Mouse (Mus musculus): ENCODE results near the gene 1700028P14Rik. TPM values are rescaled to one million over a fixed set of nuclear protein-coding genes. Genes with fewer than 3 reads are reported as not detected.
"Not testable (repeated sequence)": the region's sequence is repeated elsewhere in the genome, so short reads cannot be mapped to it uniquely, and the experiment has no call there.

Gene 1700028P14Rik
- polyA plus RNA-seq, 1 experiment from 2014 or later: 2.8 TPM

GRCm38 (mm10) chr19:23675656-23676055, 23.0 kb upstream of the 1700028P14Rik start:
- H3K4me2 ChIP-seq (ENCODE audit: low read depth, low read length); H3K9me3 ChIP-seq (ENCODE audit: control insufficient read depth, low read length); ATAC-seq (ENCODE audit: low read depth); H3K27me3 ChIP-seq (replicated peaks; ENCODE audit: control insufficient read depth, insufficient read depth, low read length); H3K27ac ChIP-seq (replicated peaks; ENCODE audit: low read depth, low read length); H3K9ac ChIP-seq (ENCODE audit: low read depth, low read length); H3K4me3 ChIP-seq (ENCODE audit: low read depth, low read length); DNase-seq (ENCODE audit: low spot score); H3K36me3 ChIP-seq (ENCODE audit: control insufficient read depth, insufficient read depth, low read length); H3K4me1 ChIP-seq (ENCODE audit: control insufficient read depth, insufficient read depth, low read length): not testable (repeated sequence)
- 92% methylated on average over 8 of the region's 8 CpGs for WGBS

- no peak overlapping the region for H3K27ac ChIP-seq (replicated peaks; ENCODE audit: low read depth, low read length)
- no peaks in the 10 kb centered on the region for H3K4me1 ChIP-seq (ENCODE audit: control insufficient read depth, insufficient read depth, low read length)
- H3K4me3 ChIP-seq (ENCODE audit: low read depth, low read length): no peak overlapping the region
- H3K36me3 ChIP-seq (ENCODE audit: control insufficient read depth, insufficient read depth, low read length): no peaks in the 10 kb centered on the region
- H3K9ac ChIP-seq (ENCODE audit: low read depth, low read length): no peak overlapping the region
- no peak overlapping the region for H3K4me2 ChIP-seq (ENCODE audit: low read depth, low read length)
- no peak for DNase-seq (ENCODE audit: low spot score)
- 68% methylated on average over 2 of the region's 2 CpGs for WGBS
- H3K9me3 ChIP-seq (ENCODE audit: control insufficient read depth, low read length): no peaks in the 10 kb centered on the region
- H3K27me3 ChIP-seq (replicated peaks; ENCODE audit: control insufficient read depth, insufficient read depth, low read length): no peaks in the 10 kb centered on the region
- no peak for ATAC-seq (ENCODE audit: low read depth)
Observed at GRCm38 (mm10) chr19:23673021-23673420, 20.4 kb upstream of the 1700028P14Rik start.

GRCm38 (mm10) chr19:23668142-23668655, 15.6 kb upstream of the 1700028P14Rik start:
- H3K4me3 ChIP-seq (ENCODE audit: low read depth, low read length): no peak overlapping the region
- H3K4me2 ChIP-seq (ENCODE audit: low read depth, low read length): no peak overlapping the region
- WGBS: 43% methylated on average over 6 of the region's 6 CpGs
- no peaks in the 10 kb centered on the region for H3K36me3 ChIP-seq (ENCODE audit: control insufficient read depth, insufficient read depth, low read length)
- H3K27me3 ChIP-seq (replicated peaks; ENCODE audit: control insufficient read depth, insufficient read depth, low read length): no peaks in the 10 kb centered on the region
- H3K9ac ChIP-seq (ENCODE audit: low read depth, low read length): no peak overlapping the region
- DNase-seq (ENCODE audit: low spot score): no peak
- no peak for ATAC-seq (ENCODE audit: low read depth)
- H3K4me1 ChIP-seq (ENCODE audit: control insufficient read depth, insufficient read depth, low read length): no peaks in the 10 kb centered on the region
- no peak overlapping the region for H3K27ac ChIP-seq (replicated peaks; ENCODE audit: low read depth, low read length)
- no peaks in the 10 kb centered on the region for H3K9me3 ChIP-seq (ENCODE audit: control insufficient read depth, low read length)

- no peaks in the 10 kb centered on the region for H3K36me3 ChIP-seq (ENCODE audit: control insufficient read depth, insufficient read depth, low read length)
- no peak overlapping the region for H3K27ac ChIP-seq (replicated peaks; ENCODE audit: low read depth, low read length)
Observed at GRCm38 (mm10) chr19:23664083-23664482, 11.5 kb upstream of the 1700028P14Rik start.

GRCm38 (mm10) chr19:23658350-23658749, 5.7 kb upstream of the 1700028P14Rik start:
- ATAC-seq (ENCODE audit: low read depth) (no peak), DNase-seq (ENCODE audit: low spot score) (no peak)
- no peaks in the 10 kb centered on the region for H3K27me3 ChIP-seq (replicated peaks; ENCODE audit: control insufficient read depth, insufficient read depth, low read length)
- H3K36me3 ChIP-seq (ENCODE audit: control insufficient read depth, insufficient read depth, low read length): no peaks in the 10 kb centered on the region
- H3K4me3 ChIP-seq (ENCODE audit: low read depth, low read length): no peak overlapping the region
- H3K9me3 ChIP-seq (ENCODE audit: control insufficient read depth, low read length): no peaks in the 10 kb centered on the region
- no peak overlapping the region for H3K4me2 ChIP-seq (ENCODE audit: low read depth, low read length)
- no peaks in the 10 kb centered on the region for H3K4me1 ChIP-seq (ENCODE audit: control insufficient read depth, insufficient read depth, low read length)
- 81% methylated on average over 4 of the region's 4 CpGs for whole genome bisulfite sequencing
- H3K9ac ChIP-seq (ENCODE audit: low read depth, low read length): no peak overlapping the region
- no peak overlapping the region for H3K27ac ChIP-seq (replicated peaks; ENCODE audit: low read depth, low read length)

More at GRCm38 (mm10) chr19:23664083-23664482, 11.5 kb upstream of the 1700028P14Rik start:
- no peak for ATAC-seq (ENCODE audit: low read depth)
- Histone ChIP-seq H3K4me2 (ENCODE audit: low read depth, low read length) (no peak overlapping the region), H3K9ac (ENCODE audit: low read depth, low read length) (no peak overlapping the region), H3K9me3 (ENCODE audit: control insufficient read depth, low read length) (no peaks in the 10 kb centered on the region), H3K27me3 (replicated peaks; ENCODE audit: control insufficient read depth, insufficient read depth, low read length) (no peaks in the 10 kb centered on the region), H3K4me1 (ENCODE audit: control insufficient read depth, insufficient read depth, low read length) (no peaks in the 10 kb centered on the region), H3K4me3 (ENCODE audit: low read depth, low read length) (no peak overlapping the region)
- 88% methylated on average over 7 of the region's 7 CpGs for WGBS
- DNase-seq (ENCODE audit: low spot score): no peak

GRCm38 (mm10) chr19:23657261-23657932, 4.8 kb upstream of the 1700028P14Rik start:
- DNase-seq (ENCODE audit: low spot score) (no peak), ATAC-seq (ENCODE audit: low read depth) (no peak)
- Histone ChIP-seq H3K9ac (ENCODE audit: low read depth, low read length) (no peak overlapping the region), H3K27me3 (replicated peaks; ENCODE audit: control insufficient read depth, insufficient read depth, low read length) (no peaks in the 10 kb centered on the region), H3K9me3 (ENCODE audit: control insufficient read depth, low read length) (no peaks in the 10 kb centered on the region), H3K27ac (replicated peaks; ENCODE audit: low read depth, low read length) (no peak overlapping the region), H3K4me2 (ENCODE audit: low read depth, low read length) (no peak overlapping the region), H3K4me1 (ENCODE audit: control insufficient read depth, insufficient read depth, low read length) (no peaks in the 10 kb centered on the region), H3K4me3 (ENCODE audit: low read depth, low read length) (no peak overlapping the region), H3K36me3 (ENCODE audit: control insufficient read depth, insufficient read depth, low read length) (no peaks in the 10 kb centered on the region)
- WGBS: 65% methylated on average over 12 of the region's 12 CpGs

GRCm38 (mm10) chr19:23653154-23653553, 542 bp upstream of the 1700028P14Rik start:
- Histone ChIP-seq H3K4me1 (ENCODE audit: control insufficient read depth, insufficient read depth, low read length) (no peaks in the 10 kb centered on the region), H3K4me2 (ENCODE audit: low read depth, low read length) (no peak overlapping the region), H3K9ac (ENCODE audit: low read depth, low read length) (no peak overlapping the region), H3K4me3 (ENCODE audit: low read depth, low read length) (no peak overlapping the region), H3K27me3 (replicated peaks; ENCODE audit: control insufficient read depth, insufficient read depth, low read length) (no peaks in the 10 kb centered on the region), H3K27ac (replicated peaks; ENCODE audit: low read depth, low read length) (no peak overlapping the region), H3K36me3 (ENCODE audit: control insufficient read depth, insufficient read depth, low read length) (no peaks in the 10 kb centered on the region), H3K9me3 (ENCODE audit: control insufficient read depth, low read length) (no peaks in the 10 kb centered on the region)
- ATAC-seq (ENCODE audit: low read depth) (no peak), DNase-seq (ENCODE audit: low spot score) (no peak)
- 93% methylated on average over 5 of the region's 5 CpGs for WGBS

GRCm38 (mm10) chr19:23647308-23647707, 5.3 kb downstream of the 1700028P14Rik start:
- H3K27me3 ChIP-seq (replicated peaks; ENCODE audit: control insufficient read depth, insufficient read depth, low read length): no peaks in the 10 kb centered on the region
- H3K4me2 ChIP-seq (ENCODE audit: low read depth, low read length): no peak overlapping the region
- DNase-seq (ENCODE audit: low spot score) (no peak), ATAC-seq (ENCODE audit: low read depth) (no peak)
- WGBS: 93% methylated on average over 7 of the region's 7 CpGs
- H3K36me3 ChIP-seq (ENCODE audit: control insufficient read depth, insufficient read depth, low read length): no peaks in the 10 kb centered on the region
- no peak overlapping the region for H3K27ac ChIP-seq (replicated peaks; ENCODE audit: low read depth, low read length)
- H3K9me3 ChIP-seq (ENCODE audit: control insufficient read depth, low read length): no peaks in the 10 kb centered on the region
- no peak overlapping the region for H3K4me3 ChIP-seq (ENCODE audit: low read depth, low read length)
- H3K4me1 ChIP-seq (ENCODE audit: control insufficient read depth, insufficient read depth, low read length): no peaks in the 10 kb centered on the region
- H3K9ac ChIP-seq (ENCODE audit: low read depth, low read length): no peak overlapping the region

GRCm38 (mm10) chr19:23645347-23645746, 7.3 kb downstream of the 1700028P14Rik start:
- Histone ChIP-seq H3K27me3 (replicated peaks; ENCODE audit: control insufficient read depth, insufficient read depth, low read length) (no peaks in the 10 kb centered on the region), H3K4me3 (ENCODE audit: low read depth, low read length) (no peak overlapping the region), H3K4me1 (ENCODE audit: control insufficient read depth, insufficient read depth, low read length) (no peaks in the 10 kb centered on the region), H3K27ac (replicated peaks; ENCODE audit: low read depth, low read length) (no peak overlapping the region), H3K36me3 (ENCODE audit: control insufficient read depth, insufficient read depth, low read length) (no peaks in the 10 kb centered on the region), H3K9me3 (ENCODE audit: control insufficient read depth, low read length) (no peaks in the 10 kb centered on the region), H3K9ac (ENCODE audit: low read depth, low read length) (no peak overlapping the region), H3K4me2 (ENCODE audit: low read depth, low read length) (no peak overlapping the region)
- ATAC-seq (ENCODE audit: low read depth) (no peak), DNase-seq (ENCODE audit: low spot score) (no peak)
- 73% methylated on average over 7 of the region's 7 CpGs for WGBS

Measured in embryonic facial prominence, embryonic 14.5 days (tissue).